Mouse (Mus musculus) heart, embryonic 16.5 days (tissue): ENCODE results near the gene Sipa1l2. TPM values are rescaled to one million over a fixed set of nuclear protein-coding genes. Genes with fewer than 3 reads are reported as not detected.

Experiments used
- ATAC-seq: fragments of 200-750 bp; cut with Nextera tagmentation; replicated peaks from 2 replicates; pipeline ENCODE4 v1.8.0; 2017; ENCODE audit warnings: moderate number of reproducible peaks; ENCODE audit not compliant: insufficient read depth, low FRiP score; ENCODE audit errors: extremely low read depth
- H3K27ac ChIP-seq: fragments of 300-500 bp; sonication (generic); 2 replicates; pipeline ENCODE4 v1.5.1; 2014; ENCODE audit warnings: mild to moderate bottlenecking, low read length, control low read depth, moderate library complexity
- H3K27me3 ChIP-seq: fragments of 300-500 bp; sonication (generic); 2 replicates; pipeline ENCODE4 v1.6.1; 2014; ENCODE audit warnings: low read length, mixed read lengths; ENCODE audit not compliant: control insufficient read depth, insufficient read depth
- H3K36me3 ChIP-seq: fragments of 300-500 bp; sonication (generic); 2 replicates; pipeline ENCODE4 v1.6.1; 2014; ENCODE audit not compliant: control insufficient read depth, insufficient read depth
- H3K4me1 ChIP-seq: fragments of 300-500 bp; sonication (generic); 2 replicates; pipeline ENCODE4 v1.6.1; 2014; ENCODE audit warnings: low read length, mixed read lengths; ENCODE audit not compliant: control insufficient read depth, insufficient read depth
- H3K4me2 ChIP-seq: fragments of 300-500 bp; sonication (generic); 2 replicates; pipeline ENCODE4 v1.6.1; 2014; ENCODE audit warnings: low read depth, mild to moderate bottlenecking, control low read depth, low read length
- H3K4me3 ChIP-seq: fragments of 300-500 bp; sonication (generic); 2 replicates; pipeline ENCODE4 v1.5.1; 2014; ENCODE audit warnings: mild to moderate bottlenecking, control low read depth, low read length
- H3K9ac ChIP-seq: fragments of 300-500 bp; sonication (generic); 2 replicates; pipeline ENCODE4 v1.6.1; 2014; ENCODE audit warnings: low read length, control low read depth
- H3K9me3 ChIP-seq: fragments of 300-500 bp; sonication (generic); replicated peaks from 2 replicates; pipeline ENCODE4 v1.6.1; 2016; ENCODE audit warnings: low read length; ENCODE audit not compliant: control insufficient read depth
- WGBS: fragments of 180-500 bp; shearing (Covaris S2); extraction: QIAGEN DNeasy Blood & Tissue Kit; methylation state at CpG from one replicate; pipeline ENCODE4 v1.1.7; 2014; 5-methylcytosine and 5-hydroxymethylcytosine counted together
- polyA plus RNA-seq: library from polyadenylated mRNA; unstranded; fragments of >200 nt; fragmentation: Nextera tagmentation; extraction: Ambion mirVana; gene quantifications from 2 replicates; pipeline ENCODE4 v1.2.1, GENCODE M21; 2015

The Sipa1l2 gene
- polyA plus RNA-seq, 1 experiment from 2014 or later, result 19.9 TPM

DNA sequence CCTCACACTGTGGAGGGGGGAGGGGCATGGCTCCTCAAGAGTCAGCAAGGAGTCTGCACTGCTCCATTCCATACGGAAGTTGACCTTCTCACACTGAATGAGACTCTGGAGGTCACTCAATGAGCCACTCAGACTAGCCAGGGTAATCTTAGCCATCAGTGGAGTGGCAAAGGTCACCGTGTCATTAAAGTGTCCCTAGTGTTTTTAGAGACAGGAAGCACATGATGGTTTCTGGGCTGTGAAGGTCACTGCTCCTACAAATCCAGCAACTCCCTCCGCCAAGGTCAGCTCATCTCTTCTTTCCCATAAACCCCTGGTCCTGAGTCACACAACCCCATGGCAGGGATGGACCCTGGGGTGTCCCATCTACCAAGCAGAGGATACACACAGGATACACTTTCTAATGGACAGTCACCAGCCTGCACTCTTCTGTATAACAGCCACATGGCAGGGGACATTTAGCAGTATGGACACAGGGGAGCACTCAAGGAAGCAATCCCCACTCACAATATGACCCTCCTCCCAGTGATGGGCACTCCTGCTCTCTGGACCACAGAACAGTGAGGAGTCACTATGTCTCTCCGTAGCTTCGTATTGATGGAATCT, 87.0 kb downstream of the Sipa1l2 start:
- H3K27ac ChIP-seq, result no peak overlapping the region
- H3K27me3 ChIP-seq, result no peaks in the 10 kb centered on the region
- H3K4me3 ChIP-seq, result no peak overlapping the region
- ATAC-seq, result no peak
- no peak overlapping the region for H3K9ac ChIP-seq
- H3K36me3 ChIP-seq, result peaks cover 29% of the 10 kb centered on the region
- H3K4me2 ChIP-seq, result no peak overlapping the region
- 0 out of 2 replicates have a peak, but pooled peaks cover 2% of the 10 kb centered on the region for H3K9me3 ChIP-seq
- 78% methylated on average over 5 of the region's 5 CpGs for WGBS
- H3K4me1 ChIP-seq, result peaks cover 19% of the 10 kb centered on the region

DNA sequence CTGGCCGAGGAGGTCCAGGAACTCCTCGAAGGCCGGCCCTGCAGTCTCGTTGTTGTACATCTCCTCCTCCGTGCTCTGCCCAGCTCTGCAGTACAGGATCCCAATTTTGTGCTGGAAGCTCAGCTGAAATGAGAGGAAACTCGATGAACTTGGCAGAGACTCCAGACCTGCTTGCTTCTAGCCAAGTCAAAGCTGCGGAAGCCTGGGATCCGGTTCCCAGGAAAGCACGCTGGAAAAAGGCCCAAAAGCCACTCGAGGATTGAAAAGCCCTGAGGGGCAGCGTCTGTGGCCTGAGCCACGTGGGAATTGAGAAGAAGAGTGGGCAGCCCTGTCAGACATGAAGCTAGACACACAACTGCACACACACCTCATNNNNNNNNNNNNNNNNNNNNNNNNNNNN, 94.7 kb downstream of the Sipa1l2 start:
- Histone ChIP-seq H3K27me3 (no peaks in the 10 kb centered on the region), H3K4me3 (no peak overlapping the region), H3K9ac (no peak overlapping the region), H3K27ac (peak overlapping the region; percentile 26; the same call in 1 of the 2 replicates), H3K36me3 (peaks cover 21% of the 10 kb centered on the region), H3K4me2 (no peak overlapping the region), H3K4me1 (no peaks in the 10 kb centered on the region), H3K9me3 (no peaks in the 10 kb centered on the region)
- 61% methylated on average over 12 of the region's 12 CpGs for WGBS
- 0 out of 2 replicates have a peak, but pooled peaks have one; percentile 18 for ATAC-seq

DNA sequence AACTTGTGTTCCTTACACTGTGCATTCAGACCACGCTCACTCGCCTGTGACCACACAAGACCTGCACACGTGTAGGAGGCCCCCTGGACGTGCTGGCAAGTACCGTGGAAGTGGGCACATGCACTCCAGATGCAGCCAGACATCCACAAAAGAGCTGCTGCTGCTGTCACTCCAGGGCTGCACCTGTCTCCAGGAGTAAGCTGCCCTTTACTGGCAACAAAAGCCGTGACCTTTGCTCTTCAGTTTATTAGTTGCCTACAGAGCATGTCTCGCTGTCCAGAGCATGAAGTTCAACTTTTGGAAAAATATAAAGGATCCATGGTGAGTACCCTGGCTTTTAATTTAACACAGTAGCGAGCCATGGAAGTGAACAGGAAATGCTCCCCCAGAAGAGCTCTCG, 98.2 kb downstream of the Sipa1l2 start:
- WGBS, result 85% methylated on average over 9 of the region's 9 CpGs
- Histone ChIP-seq H3K4me1 (no peaks in the 10 kb centered on the region), H3K4me3 (no peak overlapping the region), H3K9ac (no peak overlapping the region), H3K36me3 (peaks cover 36% of the 10 kb centered on the region), H3K27ac (no peak overlapping the region), H3K27me3 (no peaks in the 10 kb centered on the region), H3K9me3 (no peaks in the 10 kb centered on the region), H3K4me2 (no peak overlapping the region)
- ATAC-seq, result no peak

DNA sequence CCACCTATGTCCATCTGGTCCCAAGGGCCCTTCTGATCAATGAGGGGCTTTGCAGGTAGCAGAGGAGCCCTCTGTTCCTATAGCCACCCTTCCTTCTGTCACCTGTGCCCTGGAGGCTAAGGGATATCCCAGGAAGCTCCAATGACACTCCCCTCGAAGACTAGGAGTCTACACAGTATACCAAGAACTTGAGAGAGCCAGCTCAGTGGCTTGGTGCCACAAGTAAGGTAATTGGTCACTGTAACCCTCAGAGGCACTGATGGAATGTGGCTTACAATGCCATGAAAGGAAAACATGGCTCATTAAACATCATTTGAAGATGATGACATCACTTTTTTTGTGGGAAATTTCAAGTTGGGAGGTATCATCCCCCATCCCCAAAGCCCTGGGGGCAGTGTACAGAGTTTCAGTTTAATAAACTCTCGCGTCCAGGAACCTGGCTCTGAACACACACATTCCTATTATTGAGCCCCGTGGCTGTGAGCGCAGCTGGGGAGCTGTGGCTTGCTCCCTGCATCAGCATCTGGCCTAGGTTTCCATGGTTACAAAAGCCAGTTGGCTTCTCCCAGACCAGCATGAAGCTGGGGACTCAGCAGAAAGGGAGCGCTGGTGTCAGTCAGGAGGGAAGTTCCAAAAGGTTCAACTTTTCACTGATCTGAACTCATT, 104.3 kb downstream of the Sipa1l2 start:
- no peak overlapping the region for H3K4me2 ChIP-seq

DNA sequence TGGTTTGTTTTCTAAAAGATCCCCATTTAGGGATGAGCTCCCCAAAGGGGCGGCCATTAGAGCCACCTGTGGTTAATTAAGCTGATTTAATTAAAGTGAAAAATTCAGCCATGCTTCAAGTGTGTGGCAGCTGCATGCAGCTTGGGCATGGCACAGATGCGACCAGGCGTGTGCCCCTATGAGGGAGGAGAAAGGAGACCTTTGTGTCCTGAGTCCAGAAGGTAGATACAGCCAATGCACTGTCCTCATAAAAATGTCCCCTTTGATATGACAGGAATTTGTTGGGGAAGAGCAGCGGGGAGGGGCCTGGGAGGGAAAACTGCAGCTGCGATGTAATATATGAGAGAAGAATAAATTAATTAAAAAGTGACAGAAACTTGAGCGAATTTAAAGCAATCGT, 106.7 kb downstream of the Sipa1l2 start:
- H3K4me3 ChIP-seq, result no peak overlapping the region
- peaks cover 15% of the 10 kb centered on the region for H3K36me3 ChIP-seq
- H3K4me2 ChIP-seq, result no peak overlapping the region
- no peak overlapping the region for H3K9ac ChIP-seq
- no peak overlapping the region for H3K27ac ChIP-seq
- no peaks in the 10 kb centered on the region for H3K9me3 ChIP-seq
- 73% methylated on average over 7 of the region's 7 CpGs for WGBS
- no peak for ATAC-seq
- no peaks in the 10 kb centered on the region for H3K27me3 ChIP-seq
- peaks cover 24% of the 10 kb centered on the region; the same call in 1 of the 2 replicates for H3K4me1 ChIP-seq

More for the DNA sequence above, 104.3 kb downstream of the Sipa1l2 start:
- WGBS, result 69% methylated on average over 6 of the region's 6 CpGs
- Histone ChIP-seq H3K9me3 (no peaks in the 10 kb centered on the region), H3K27me3 (no peaks in the 10 kb centered on the region), H3K27ac (no peak overlapping the region), H3K9ac (no peak overlapping the region), H3K4me3 (no peak overlapping the region), H3K4me1 (peaks cover 19% of the 10 kb centered on the region; the same call in 1 of the 2 replicates), H3K36me3 (peaks cover 28% of the 10 kb centered on the region)
- no peak for ATAC-seq

DNA sequence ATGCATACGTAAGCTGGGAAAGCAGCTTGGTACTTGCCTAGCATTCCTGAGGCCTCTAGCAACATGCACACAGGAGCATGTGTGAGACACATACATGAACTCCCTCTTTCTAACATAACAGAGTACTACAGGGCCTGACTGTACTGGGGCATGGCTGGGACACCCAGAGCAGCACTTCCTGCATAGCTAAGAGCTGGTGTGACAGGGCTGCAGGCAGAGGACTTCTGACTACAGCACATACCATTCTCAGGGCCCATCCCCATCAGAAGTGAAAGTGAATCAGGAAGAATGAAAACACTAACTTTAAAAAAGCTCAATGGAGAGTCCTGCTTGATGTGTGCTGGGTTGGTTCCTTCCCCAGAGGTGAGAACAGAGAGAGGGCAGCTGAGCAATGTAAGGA, 108.1 kb downstream of the Sipa1l2 start:
- Histone ChIP-seq H3K4me1 (peaks cover 24% of the 10 kb centered on the region; the same call in 1 of the 2 replicates), H3K4me2 (no peak overlapping the region), H3K27ac (peak overlapping the region; percentile 57), H3K27me3 (no peaks in the 10 kb centered on the region), H3K9me3 (no peaks in the 10 kb centered on the region), H3K36me3 (peaks cover 13% of the 10 kb centered on the region), H3K4me3 (no peak overlapping the region), H3K9ac (no peak overlapping the region; the same call in 1 of the 2 replicates)
- WGBS, result 91% methylated on average over 1 of the region's 1 CpGs
- no peak; the same call in 1 of the 2 replicates for ATAC-seq

DNA sequence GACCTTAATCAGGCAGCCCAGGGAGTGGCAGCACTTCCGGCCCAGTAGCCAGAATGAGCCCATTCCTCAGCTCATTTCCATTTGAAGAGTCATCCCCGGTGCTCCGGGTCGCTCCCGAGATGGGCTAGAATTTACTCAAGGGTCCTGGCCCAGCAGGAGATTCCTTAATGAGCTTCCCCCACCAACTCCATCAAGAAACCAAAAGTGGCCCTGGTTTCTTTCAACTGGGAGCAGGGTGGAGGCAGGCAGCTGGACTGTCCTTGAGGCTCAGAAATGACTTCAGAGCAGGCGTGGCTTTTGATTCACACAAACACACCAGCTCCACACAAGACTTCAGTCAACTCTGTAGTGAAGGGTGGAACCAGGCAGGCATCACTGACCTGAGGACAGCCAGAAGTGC, 109.0 kb downstream of the Sipa1l2 start:
- WGBS, result 30% methylated on average over 6 of the region's 6 CpGs
- Histone ChIP-seq H3K36me3 (peaks cover 13% of the 10 kb centered on the region), H3K4me2 (no peak overlapping the region), H3K9me3 (no peaks in the 10 kb centered on the region), H3K9ac (no peak overlapping the region), H3K27me3 (no peaks in the 10 kb centered on the region), H3K4me3 (no peak overlapping the region), H3K27ac (peak overlapping the region; percentile 24; the same call in 1 of the 2 replicates), H3K4me1 (peaks cover 24% of the 10 kb centered on the region; the same call in 1 of the 2 replicates)
- no peak for ATAC-seq

DNA sequence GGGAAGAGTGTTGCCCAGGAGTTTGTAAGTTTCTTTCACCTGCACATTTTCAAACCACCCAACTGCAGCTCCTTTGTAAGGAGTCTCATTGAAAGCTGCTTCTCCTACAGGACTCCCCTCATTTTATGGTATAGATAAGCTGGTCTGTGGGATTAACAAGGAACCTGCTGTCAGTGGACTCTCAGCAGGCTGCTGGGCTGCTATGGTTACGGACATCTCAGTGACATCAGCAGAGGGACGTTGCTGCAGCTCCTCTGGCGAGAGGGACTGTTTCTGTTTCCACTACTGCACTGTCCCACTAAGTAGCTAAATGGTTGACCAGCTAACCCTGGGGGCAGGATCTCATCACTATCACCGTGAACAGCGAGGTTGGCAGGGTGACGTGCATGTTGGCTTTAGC, 120.6 kb downstream of the Sipa1l2 start:
- no peak for ATAC-seq
- 61% methylated on average over 6 of the region's 6 CpGs for WGBS
- peaks cover 27% of the 10 kb centered on the region for H3K36me3 ChIP-seq
- no peaks in the 10 kb centered on the region for H3K9me3 ChIP-seq
- no peak overlapping the region for H3K4me3 ChIP-seq
- H3K9ac ChIP-seq, result no peak overlapping the region
- no peak overlapping the region for H3K4me2 ChIP-seq
- no peaks in the 10 kb centered on the region for H3K27me3 ChIP-seq
- H3K27ac ChIP-seq, result no peak overlapping the region
- peaks cover 29% of the 10 kb centered on the region for H3K4me1 ChIP-seq

DNA sequence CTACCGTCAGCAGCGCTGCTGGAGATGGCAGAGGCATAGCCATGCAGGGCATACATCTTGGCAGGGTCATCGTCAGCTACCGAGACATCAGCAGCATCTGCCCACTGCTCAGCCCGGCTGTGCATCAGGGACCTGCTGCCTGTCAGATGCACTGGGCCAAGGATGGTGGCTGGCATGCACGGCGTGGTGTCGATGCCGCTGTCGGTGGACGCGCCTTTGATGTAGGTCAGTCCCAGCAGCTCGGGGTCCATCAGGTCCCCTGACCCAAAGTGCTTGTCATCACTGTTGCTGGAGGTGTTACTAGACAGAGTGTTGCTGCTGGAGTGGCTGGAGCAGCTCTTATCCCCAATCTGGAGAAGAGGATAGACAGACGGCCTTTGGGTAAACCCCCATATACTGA, 122.1 kb downstream of the Sipa1l2 start:
- Histone ChIP-seq H3K4me1 (peaks cover 33% of the 10 kb centered on the region), H3K9ac (no peak overlapping the region), H3K27ac (no peak overlapping the region), H3K27me3 (no peaks in the 10 kb centered on the region), H3K4me3 (no peak overlapping the region), H3K9me3 (no peaks in the 10 kb centered on the region), H3K36me3 (peaks cover 31% of the 10 kb centered on the region), H3K4me2 (no peak overlapping the region)
- ATAC-seq, result no peak
- 57% methylated on average over 14 of the region's 14 CpGs for WGBS
